Mouse (Mus musculus) urinary bladder, postnatal 10 days (tissue): Measurements from ENCODE around the gene Gm4491.
"Not testable (repeated sequence)": the region's sequence is repeated elsewhere in the genome, so short reads cannot be mapped to it uniquely, and the experiment has no call there.

Source experiments
- DNase-seq: peaks from one replicate; pipeline ENCODE4 v3.0.0; 2022; ENCODE audit warnings: low spot score

The Gm4491 gene

DNA sequence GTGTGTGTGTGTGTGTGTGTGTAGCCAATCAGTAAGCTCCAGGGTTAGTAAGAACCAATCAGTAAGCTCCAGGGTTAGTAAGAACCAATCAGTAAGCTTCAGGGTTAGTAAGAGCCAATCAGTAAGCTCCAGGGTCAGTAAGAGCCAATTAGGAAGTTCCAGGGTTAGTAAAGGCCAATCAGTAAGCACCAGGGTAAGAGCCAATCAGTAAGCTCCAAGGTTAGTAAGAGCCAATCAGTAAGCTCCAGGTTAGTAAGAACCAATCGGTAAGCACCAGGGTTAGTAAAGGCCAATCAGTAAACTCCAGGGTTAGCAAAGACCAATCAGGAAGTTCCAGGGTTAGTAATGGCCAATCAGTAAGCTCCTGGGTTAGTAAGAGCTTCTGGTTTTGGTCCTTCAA lies 32.8 kb downstream of the Gm4491 start:
- DNase-seq: no peak

DNA sequence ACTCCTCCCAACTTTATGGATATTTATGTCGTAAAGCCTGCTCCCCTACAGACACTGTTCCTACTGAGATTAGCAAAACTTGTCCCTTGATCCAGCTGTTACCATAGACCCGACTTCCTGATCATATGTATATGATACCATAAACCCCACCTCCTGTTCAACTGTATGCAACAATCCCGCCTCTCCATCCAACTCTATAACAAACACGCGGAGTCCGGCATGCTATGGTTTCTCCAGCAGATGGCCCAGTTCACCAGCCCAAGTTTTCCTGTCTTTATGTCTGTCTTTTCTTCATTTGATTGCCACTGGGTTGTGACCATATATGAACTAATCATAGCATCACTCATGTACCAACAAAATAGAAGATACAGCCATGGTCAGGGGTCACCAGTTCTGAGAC lies 40.1 kb downstream of the Gm4491 start:
- DNase-seq: no peak

DNA sequence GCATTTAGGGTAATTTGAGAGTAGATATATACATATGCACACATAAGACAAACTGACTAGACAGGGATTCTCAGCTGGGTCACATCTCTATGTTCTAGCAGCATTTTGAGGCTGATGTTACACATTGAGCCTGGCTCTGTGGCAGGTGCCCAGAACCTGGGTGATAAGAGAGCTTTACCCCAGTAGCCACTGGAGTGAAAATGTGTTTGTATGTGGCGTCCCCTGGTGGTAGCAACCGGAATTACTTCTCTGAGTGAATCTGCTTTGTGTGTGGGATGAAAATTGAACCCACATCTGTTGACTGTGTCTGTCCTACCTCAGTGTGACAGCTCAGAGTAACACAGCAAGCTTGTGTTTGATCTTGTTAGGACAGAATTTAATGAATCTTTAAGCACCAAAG lies 45.8 kb downstream of the Gm4491 start:
- not testable (repeated sequence) for DNase-seq

DNA sequence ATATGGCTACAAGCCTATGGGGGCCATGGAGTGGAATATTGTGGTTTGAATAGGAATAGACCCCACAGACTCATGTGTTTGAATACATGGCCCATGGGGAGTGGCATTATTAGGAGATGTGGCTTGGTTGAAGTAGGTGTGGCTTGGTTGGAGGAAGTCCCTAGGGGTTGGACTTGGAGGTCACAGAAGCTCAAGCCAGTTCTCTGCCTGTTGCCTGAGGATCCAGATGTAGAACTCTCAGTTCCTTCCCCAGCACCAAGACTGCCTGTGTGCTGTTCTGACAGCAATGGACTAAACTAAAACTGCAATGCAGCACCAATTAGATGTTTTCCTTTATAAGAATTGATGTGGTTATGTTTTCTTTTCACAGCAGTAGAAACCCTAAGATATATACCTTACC lies 49.6 kb downstream of the Gm4491 start:
- no peak for DNase-seq
